Mouse (Mus musculus) limb, embryonic 11.5 days (tissue): ENCODE measurements around the gene Hoxc5. TPM values are rescaled to one million over a fixed set of nuclear protein-coding genes. Genes with fewer than 3 reads are reported as not detected.
A peak's percentile ranks its signal among the peaks of the same experiment; 100 is the strongest.

Experiments used
- ATAC-seq: fragments of 200-750 bp; cut with Nextera tagmentation; 2 replicates; pipeline ENCODE4 v1.8.0; 2017; ENCODE audit warnings: low read depth; ENCODE audit not compliant: insufficient number of reproducible peaks, low FRiP score, low TSS enrichment
- DNase-seq: peaks from one replicate; pipeline ENCODE4 v3.0.0-alpha.2; 2015; ENCODE audit warnings: low spot score
- H3K27ac ChIP-seq: fragments of 300-500 bp; sonication (generic); replicated peaks from 2 replicates; pipeline ENCODE4 v1.5.1; 2014; ENCODE audit warnings: low read depth, mild to moderate bottlenecking, low read length
- H3K27me3 ChIP-seq: fragments of 300-500 bp; sonication (generic); 2 replicates; pipeline ENCODE4 v1.6.1; 2014; ENCODE audit warnings: mild to moderate bottlenecking, low read length, mixed read lengths; ENCODE audit not compliant: control insufficient read depth, insufficient read depth
- H3K36me3 ChIP-seq: fragments of 300-500 bp; sonication (generic); 2 replicates; pipeline ENCODE4 v1.6.1; 2014; ENCODE audit warnings: mild to moderate bottlenecking, low read length, moderate library complexity, mixed read lengths; ENCODE audit not compliant: control insufficient read depth, insufficient read depth
- H3K4me1 ChIP-seq: fragments of 300-500 bp; sonication (generic); 2 replicates; pipeline ENCODE4 v1.6.1; 2014; ENCODE audit warnings: low read length, mixed read lengths; ENCODE audit not compliant: control insufficient read depth, insufficient read depth
- H3K4me2 ChIP-seq: fragments of 300-500 bp; sonication (generic); 2 replicates; pipeline ENCODE4 v1.6.1; 2014; ENCODE audit warnings: low read depth, mild to moderate bottlenecking, moderate library complexity; ENCODE audit not compliant: severe bottlenecking
- H3K4me3 ChIP-seq: fragments of 300-500 bp; sonication (generic); 2 replicates; pipeline ENCODE4 v1.5.1; 2014; ENCODE audit warnings: low read depth, low read length
- H3K9ac ChIP-seq: fragments of 300-500 bp; sonication (generic); 2 replicates; pipeline ENCODE4 v1.6.1; 2014; ENCODE audit warnings: mild to moderate bottlenecking, low read length
- H3K9me3 ChIP-seq: fragments of 300-500 bp; sonication (generic); 2 replicates; pipeline ENCODE4 v1.6.1; 2016; ENCODE audit warnings: low read length; ENCODE audit not compliant: control insufficient read depth
- WGBS: fragments of 180-500 bp; shearing (Covaris S2); extraction: QIAGEN DNeasy Blood & Tissue Kit; methylation state at CpG from one replicate; pipeline ENCODE4 v1.1.7; 2014; 5-methylcytosine and 5-hydroxymethylcytosine counted together
- polyA plus RNA-seq: library from polyadenylated mRNA; unstranded; fragments of >200 nt; fragmentation: Nextera tagmentation; extraction: Ambion mirVana; gene quantifications from 2 replicates; pipeline ENCODE4 v1.2.1, GENCODE M21; 2014

Hoxc5 gene
- polyA plus RNA-seq, 1 experiment from 2014 or later, result 8.3 TPM

GRCm38 (mm10) chr15:102977423-102977974 is 10.3 kb downstream of the Hoxc5 start:
- WGBS, result under 1% methylated on average over 15 of the region's 16 CpGs
- Histone ChIP-seq H3K9me3 (no peaks in the 10 kb centered on the region), H3K27me3 (peaks cover 75% of the 10 kb centered on the region), H3K4me3 (peak overlapping the region; percentile 33), H3K27ac (peak overlapping the region; percentile 84), H3K4me2 (peak overlapping the region; percentile 53), H3K36me3 (no peaks in the 10 kb centered on the region), H3K4me1 (peaks cover 44% of the 10 kb centered on the region), H3K9ac (peak overlapping the region; percentile 76)
- ATAC-seq (no peak), DNase-seq (no peak)

- WGBS, result under 1% methylated on average over 13 of the region's 13 CpGs
- peak overlapping the region; percentile 22 for H3K4me3 ChIP-seq
- ATAC-seq (no peak), DNase-seq (no peak)
- H3K4me2 ChIP-seq, result peak overlapping the region; percentile 44
- peaks cover 67% of the 10 kb centered on the region for H3K27me3 ChIP-seq
- peak overlapping the region; percentile 59; the same call in 1 of the 2 replicates for H3K27ac ChIP-seq
- no peaks in the 10 kb centered on the region for H3K36me3 ChIP-seq
- no peaks in the 10 kb centered on the region for H3K9me3 ChIP-seq
- peaks cover 42% of the 10 kb centered on the region for H3K4me1 ChIP-seq
- peak overlapping the region; percentile 61 for H3K9ac ChIP-seq
Measured at GRCm38 (mm10) chr15:102978615-102979515, 11.6 kb downstream of the Hoxc5 start.

- ATAC-seq (no peak), DNase-seq (no peak)
- no peak overlapping the region for H3K27ac ChIP-seq
- peak overlapping the region; percentile 45; the same call in 1 of the 2 replicates for H3K9ac ChIP-seq
- no peaks in the 10 kb centered on the region for H3K36me3 ChIP-seq
- peaks cover 61% of the 10 kb centered on the region for H3K27me3 ChIP-seq
- peak overlapping the region; percentile 12; the same call in 1 of the 2 replicates for H3K4me3 ChIP-seq
- WGBS, result 0% methylated on average over 1 of the region's 1 CpGs
- peaks cover 47% of the 10 kb centered on the region for H3K4me1 ChIP-seq
- H3K9me3 ChIP-seq, result no peaks in the 10 kb centered on the region
- peak overlapping the region; percentile 91 for H3K4me2 ChIP-seq
Measured at GRCm38 (mm10) chr15:102979936-102980335, 12.7 kb downstream of the Hoxc5 start.

- Histone ChIP-seq H3K4me1 (peaks cover 49% of the 10 kb centered on the region), H3K36me3 (no peaks in the 10 kb centered on the region), H3K27ac (no peak overlapping the region; the same call in 1 of the 2 replicates), H3K9me3 (no peaks in the 10 kb centered on the region), H3K9ac (0 out of 2 replicates have a peak overlapping the region, but pooled peaks have one; percentile 19), H3K4me3 (peak overlapping the region; percentile 58; the same call in 1 of the 2 replicates), H3K4me2 (peak overlapping the region; percentile 91), H3K27me3 (peaks cover 62% of the 10 kb centered on the region)
- no peak for DNase-seq
- under 1% methylated on average over 11 of the region's 11 CpGs for WGBS
- ATAC-seq, result no peak
Measured at GRCm38 (mm10) chr15:102980352-102980751, 13.1 kb downstream of the Hoxc5 start.

- WGBS, result 0% methylated on average over 14 of the region's 14 CpGs
- H3K4me3 ChIP-seq, result peak overlapping the region; percentile 58
Measured at GRCm38 (mm10) chr15:102980912-102981311, 13.7 kb downstream of the Hoxc5 start.

GRCm38 (mm10) chr15:102981379-102982288 is 14.4 kb downstream of the Hoxc5 start:
- Histone ChIP-seq H3K36me3 (no peaks in the 10 kb centered on the region), H3K9me3 (no peaks in the 10 kb centered on the region), H3K27me3 (peaks cover 62% of the 10 kb centered on the region), H3K4me2 (peak overlapping the region; percentile 91), H3K9ac (peak overlapping the region; percentile 90), H3K4me1 (peaks cover 54% of the 10 kb centered on the region), H3K4me3 (peak overlapping the region; percentile 58), H3K27ac (peak overlapping the region; percentile 72)
- DNase-seq (peak; percentile 81), ATAC-seq (no peak)
- WGBS, result under 1% methylated on average over 88 of the region's 88 CpGs

More at GRCm38 (mm10) chr15:102980912-102981311, 13.7 kb downstream of the Hoxc5 start:
- H3K9ac ChIP-seq, result peak overlapping the region; percentile 90; the same call in 1 of the 2 replicates
- H3K27me3 ChIP-seq, result peaks cover 62% of the 10 kb centered on the region
- H3K4me2 ChIP-seq, result peak overlapping the region; percentile 91
- DNase-seq, result no peak
- no peaks in the 10 kb centered on the region for H3K36me3 ChIP-seq
- peaks cover 54% of the 10 kb centered on the region for H3K4me1 ChIP-seq
- no peaks in the 10 kb centered on the region for H3K9me3 ChIP-seq
- peak overlapping the region; percentile 72; the same call in 1 of the 2 replicates for H3K27ac ChIP-seq
- no peak for ATAC-seq

- WGBS, result 3% methylated on average over 12 of the region's 12 CpGs
- no peak for ATAC-seq
Measured at GRCm38 (mm10) chr15:102983716-102984115, 16.5 kb downstream of the Hoxc5 start.

More at GRCm38 (mm10) chr15:102983716-102984115, 16.5 kb downstream of the Hoxc5 start:
- H3K27ac ChIP-seq, result no peak overlapping the region
- H3K27me3 ChIP-seq, result peaks cover 68% of the 10 kb centered on the region
- H3K36me3 ChIP-seq, result no peaks in the 10 kb centered on the region
- peaks cover 45% of the 10 kb centered on the region for H3K4me1 ChIP-seq
- DNase-seq, result no peak
- H3K4me2 ChIP-seq, result peak overlapping the region; percentile 91
- no peaks in the 10 kb centered on the region for H3K9me3 ChIP-seq
- H3K4me3 ChIP-seq, result peak overlapping the region; percentile 58; the same call in 1 of the 2 replicates
- H3K9ac ChIP-seq, result peak overlapping the region; percentile 32
